Mouse (Mus musculus) regulatory T cell (primary cell): ENCODE results near the gene Dnali1.

Experiments
- in situ Hi-C: fragments of 300-600 bp; cut with MboI, MseI; formaldehyde crosslinking; loops from one replicate; pipeline ENCODE4 v1.15.1; 2025; ENCODE audit warnings: high pct_unique_total_duplicates

Dnali1 gene

DNA sequence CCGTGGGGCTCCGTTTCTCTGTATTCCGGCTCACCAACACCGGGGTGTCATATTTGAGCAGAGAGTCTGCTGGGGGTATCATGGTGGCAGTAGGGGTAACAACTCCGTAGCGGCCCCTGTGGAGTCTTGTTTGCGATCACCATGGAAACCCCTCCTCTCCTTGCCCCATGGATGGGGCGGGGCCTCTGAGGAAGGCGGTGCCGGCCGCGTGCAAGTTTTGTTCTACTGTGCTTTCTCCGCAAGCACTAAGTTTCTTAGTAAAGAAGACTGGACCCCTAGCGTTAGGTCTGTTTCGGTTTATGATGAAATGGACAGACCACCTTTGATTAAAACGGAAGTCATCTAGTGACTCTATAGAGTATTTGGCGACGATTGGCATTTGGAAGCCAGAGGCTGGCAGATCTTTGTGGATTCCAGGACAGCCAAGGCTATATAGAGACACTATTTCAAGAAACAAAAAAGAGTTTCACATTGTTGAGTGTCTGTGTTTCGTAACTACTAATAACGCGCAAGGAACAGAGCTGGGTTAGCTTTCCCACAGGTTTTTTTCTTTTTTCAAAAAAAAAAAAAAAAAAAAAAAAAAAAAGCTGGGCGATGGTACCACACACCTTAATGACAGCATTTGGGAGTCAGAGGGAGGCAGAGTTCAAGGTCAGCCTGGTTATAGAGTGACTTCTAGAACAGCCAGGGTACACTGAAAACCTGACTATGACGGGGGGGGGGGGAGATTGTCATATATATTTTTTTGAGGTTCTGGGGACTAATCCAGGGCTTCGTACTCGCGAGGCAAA, at the start of gene Dnali1:
TSS of gene Dnali1 (minus strand) at position 187 of the 791 bp plus-strand sequence.
- in situ Hi-C loops: loop anchor here (5.0 to 25.0 kb wide), 2 partner anchors 57 to 353 kb away; partner anchors contain the start of genes Fhl3 and Sf3a3

DNA sequence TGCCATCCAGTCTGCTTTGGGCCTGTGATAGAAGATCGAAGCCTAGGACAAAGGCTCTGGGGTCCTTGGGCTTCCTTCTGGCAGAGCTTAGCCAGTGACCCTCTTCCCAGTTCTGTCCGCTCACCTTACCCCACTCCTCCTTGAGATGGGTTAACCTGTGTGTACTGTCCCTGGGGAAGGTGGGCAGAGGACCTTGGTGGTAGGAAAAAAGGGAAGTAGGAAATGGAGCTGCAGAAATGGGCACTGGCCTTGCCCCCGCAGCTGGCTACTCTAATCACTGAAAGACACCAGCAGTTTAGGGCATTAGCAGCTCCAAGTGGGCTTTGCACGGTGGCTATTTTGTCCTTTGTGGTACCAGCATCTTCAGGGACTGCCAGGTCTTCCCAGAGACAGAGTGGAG, 49.6 kb upstream of the Dnali1 start:
- in situ Hi-C loops: no loop called here

DNA sequence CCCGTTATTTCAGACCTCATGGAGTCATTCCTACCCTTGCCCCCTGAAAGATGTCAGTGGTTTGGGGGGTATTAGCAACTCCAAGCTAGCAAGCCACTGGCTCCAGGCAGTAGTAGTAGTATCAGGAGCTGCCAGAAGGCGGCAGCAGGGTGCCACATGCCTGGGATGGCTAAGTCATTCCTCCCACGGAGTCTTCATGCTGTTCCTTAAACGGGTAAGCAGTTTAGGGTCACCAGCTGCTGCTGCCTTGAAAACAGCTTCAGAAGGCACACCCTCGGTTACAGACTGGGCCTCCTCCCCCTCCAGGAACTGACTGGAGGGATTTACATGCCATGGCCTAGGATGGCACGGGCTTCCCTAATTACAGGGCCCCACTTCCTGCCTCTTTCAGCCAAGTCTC, 49.1 kb upstream of the Dnali1 start:
- in situ Hi-C loops: no loop called here

DNA sequence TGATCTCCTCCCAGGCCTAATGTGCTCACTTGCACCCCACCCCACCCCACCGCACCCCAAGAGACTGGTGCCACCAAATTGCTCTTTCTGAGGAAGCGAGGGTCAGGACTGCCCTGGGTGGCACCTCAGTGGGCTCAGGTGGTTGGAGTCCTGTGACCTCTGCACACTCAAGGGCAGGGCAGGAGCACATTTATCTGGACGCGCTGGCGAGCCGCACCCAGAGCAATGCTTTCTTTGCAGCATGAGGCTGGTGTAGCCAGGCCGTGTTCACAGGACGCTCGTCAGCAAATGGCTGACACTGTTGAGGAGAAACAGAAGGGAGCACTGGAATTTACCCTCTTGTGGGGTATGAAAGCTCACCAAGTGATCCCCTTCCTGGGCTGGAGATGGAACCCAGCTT, 39.9 kb upstream of the Dnali1 start:
- in situ Hi-C loops: no loop called here

DNA sequence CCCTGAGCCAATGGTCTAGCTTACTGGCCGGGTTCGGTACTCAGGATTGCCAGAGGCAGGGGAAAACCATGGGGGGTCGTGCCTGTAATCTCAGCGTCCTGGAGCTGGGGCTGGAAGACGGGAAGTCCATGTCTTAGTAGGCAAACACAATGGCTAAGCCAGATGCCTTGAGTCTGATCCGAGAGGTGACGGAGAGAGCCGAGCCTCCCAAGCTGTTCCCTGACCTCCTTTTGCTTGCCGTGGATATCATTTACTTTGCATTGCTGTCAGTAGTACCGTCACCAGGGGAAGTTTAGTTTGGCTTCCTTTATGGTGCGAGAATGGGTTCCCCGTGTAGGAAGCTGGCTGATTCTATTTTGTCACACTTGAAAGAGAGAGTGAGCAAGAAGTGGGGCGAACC, 35.8 kb upstream of the Dnali1 start:
- in situ Hi-C loops: no loop called here

DNA sequence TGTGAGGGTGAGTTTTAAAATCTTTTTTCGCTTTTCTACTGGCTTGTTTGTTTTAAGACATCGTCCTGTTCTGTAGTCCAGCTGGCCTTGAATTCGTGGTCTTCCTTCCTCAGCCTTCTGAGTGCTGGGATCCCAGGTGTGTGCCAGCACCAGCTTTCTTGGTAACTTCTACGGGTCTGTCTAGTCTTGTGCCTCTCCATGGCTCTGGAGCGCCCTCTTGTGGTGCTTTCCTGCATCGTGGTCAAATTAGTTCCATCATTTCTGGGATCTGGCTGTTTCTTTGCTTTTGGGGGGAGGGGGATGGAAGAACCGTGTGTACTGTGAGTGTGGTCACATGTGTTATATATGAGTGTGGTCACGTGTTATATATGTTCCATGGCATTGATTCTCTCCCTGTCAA, 34.0 kb upstream of the Dnali1 start:
- in situ Hi-C loops: loop anchor here (5.0 kb wide), 1 partner anchor 147 kb away; no protein-coding TSS in a partner anchor

DNA sequence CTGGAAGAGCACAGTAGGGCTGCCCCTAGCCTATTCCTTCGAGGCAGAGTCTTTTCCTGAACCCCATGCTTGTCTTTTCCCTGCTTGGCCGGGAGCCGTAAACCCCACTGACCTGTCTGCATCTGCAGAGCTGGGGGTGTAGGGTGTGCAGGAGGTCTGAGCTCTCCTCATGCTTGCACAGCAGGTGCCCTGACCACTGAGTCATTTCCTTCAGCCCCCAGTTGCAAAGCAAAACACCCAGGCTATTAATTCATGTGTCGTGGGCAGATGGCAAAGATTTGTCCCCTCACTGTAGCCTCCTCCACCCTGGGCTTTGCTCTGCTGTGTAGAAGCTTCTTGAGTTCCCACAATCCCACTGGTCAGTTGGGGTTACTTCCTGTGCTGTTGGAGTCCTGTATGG, 31.9 kb upstream of the Dnali1 start:
- in situ Hi-C loops: loop anchor here (5.0 kb wide), 1 partner anchor 145 kb away; no protein-coding TSS in a partner anchor

DNA sequence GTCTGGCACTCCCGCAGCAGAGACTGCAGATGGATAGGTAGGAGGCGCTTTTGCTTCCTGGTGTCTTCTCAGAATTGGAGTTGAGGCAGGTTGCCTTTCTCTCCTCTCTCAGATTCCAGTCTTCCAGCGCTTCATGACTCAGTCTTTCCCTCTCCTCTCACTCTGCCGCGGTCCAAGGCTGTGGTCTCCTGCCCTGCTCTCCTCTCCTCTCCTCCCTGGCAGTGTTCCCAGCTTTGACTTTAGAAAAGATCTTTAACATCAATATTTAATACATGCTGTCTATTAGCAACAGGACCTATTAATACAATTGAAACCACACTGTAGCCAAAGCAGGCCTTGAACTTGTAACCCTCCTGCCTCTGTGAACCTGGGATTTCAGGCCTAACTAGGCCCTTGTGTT, 30.6 kb upstream of the Dnali1 start:
- in situ Hi-C loops: loop anchor here (5.0 kb wide), 1 partner anchor 144 kb away; no protein-coding TSS in a partner anchor

DNA sequence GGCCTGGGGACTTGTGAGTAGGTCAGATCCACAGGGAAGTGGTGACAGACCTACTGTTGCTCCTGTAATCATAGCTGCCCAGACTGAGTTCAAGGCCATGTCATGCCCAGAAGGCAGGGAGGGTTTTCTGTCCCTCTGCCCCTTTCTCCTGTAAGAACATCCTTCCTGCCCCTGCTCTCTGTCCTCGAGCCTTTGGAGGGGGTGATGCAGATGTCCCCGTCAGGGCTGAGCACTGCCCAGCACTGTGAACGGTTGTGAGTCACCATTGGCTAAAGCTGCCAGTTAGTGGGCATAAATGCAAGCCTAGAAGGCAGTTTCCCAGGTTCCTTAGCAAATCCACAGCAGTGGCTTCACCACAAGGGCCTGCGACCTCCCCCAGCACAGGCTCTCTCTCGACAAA, 27.5 kb upstream of the Dnali1 start:
- in situ Hi-C loops: no loop called here

DNA sequence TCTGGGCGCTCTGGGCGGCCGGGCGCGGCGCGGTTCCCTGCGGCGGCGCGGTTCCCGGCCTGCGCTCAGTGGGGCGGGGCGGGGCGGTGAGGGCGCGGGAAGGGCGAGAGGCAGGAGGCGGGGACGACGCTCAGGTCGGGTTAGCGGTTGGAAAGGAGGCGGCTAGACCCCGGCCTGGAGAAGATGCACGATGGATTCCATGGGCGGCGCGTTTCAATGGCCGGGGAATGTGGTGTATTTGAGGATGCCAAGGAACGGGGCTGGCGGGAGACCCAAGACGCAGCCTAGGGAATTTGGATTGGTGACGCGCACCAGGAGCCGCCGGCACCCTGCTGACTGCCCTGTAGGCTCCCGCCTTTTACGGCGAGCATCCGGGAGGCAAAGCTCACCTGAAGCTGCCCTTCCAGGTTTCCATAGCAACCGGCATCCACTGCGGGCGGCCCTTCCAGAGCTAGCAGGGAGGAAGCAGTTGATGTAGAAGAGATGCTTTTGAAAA, 19.9 kb upstream of the Dnali1 start:
- in situ Hi-C loops: no loop called here

DNA sequence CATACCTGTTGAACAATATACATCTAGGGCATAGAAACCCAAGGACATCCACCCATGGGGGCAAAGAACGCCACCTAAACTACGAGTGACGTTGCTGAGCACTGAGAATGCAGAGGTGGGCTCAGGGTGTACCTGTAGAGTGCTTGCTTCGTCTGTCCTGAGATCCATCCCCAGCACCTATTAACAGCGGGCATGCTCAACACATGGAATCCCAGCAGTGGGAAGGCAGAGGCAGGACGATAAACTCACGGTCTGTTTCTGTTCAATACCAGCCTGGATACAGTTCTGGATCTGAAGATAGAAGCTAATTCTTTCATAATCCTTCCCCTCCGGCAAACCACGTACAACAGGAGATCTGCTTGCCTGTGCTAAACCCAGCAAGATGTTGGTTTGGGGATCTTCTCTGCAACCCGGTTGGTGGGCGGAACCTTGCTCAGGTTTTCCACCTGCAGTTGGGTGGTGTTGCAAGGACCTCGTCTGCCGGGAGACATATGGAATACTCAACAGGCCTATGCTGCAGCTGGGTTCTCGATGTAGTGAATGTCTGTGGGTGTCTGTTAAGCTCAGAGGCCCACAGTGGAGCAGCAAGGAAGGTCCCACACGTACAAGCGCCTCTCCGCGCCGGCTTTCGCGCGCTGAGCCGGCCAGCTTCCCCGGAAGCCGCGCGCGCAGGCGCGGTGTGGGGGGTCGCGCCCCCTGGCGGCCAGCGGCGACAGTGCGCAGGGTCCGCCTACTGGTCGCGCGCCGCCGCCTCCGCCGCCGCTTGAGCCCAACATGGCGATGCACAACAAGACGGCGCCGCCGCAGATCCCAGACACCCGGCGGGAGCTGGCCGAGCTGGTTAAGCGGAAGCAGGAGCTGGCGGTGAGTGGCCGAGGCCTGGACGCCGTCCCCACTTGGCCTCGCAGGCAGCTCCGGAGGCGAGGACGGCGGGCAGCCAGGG, 19.2 kb upstream of the Dnali1 start, which contains the start of gene Meaf6:
TSS of gene Meaf6 (plus strand) at position 732 of the 943 bp plus-strand sequence.
- in situ Hi-C loops: no loop called here

DNA sequence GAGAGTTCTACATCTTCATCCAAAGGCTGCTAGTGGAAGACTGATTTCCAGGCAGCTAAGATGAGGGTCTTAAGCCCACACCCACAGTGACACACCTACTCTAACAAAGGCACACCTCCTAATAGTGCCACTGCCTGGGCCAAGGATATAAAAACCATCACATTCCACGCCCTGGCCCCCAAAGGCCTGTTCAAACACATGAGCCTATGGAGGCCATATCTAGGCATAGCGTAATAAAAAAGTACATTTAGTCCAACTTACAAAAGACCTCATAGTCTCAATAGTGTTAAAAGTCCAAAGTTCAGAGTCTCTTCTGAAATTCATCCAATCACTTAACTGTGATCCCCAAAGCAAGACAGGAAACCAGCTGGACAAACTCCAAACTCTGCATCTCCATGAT, 13.2 kb upstream of the Dnali1 start:
- in situ Hi-C loops: no loop called here

DNA sequence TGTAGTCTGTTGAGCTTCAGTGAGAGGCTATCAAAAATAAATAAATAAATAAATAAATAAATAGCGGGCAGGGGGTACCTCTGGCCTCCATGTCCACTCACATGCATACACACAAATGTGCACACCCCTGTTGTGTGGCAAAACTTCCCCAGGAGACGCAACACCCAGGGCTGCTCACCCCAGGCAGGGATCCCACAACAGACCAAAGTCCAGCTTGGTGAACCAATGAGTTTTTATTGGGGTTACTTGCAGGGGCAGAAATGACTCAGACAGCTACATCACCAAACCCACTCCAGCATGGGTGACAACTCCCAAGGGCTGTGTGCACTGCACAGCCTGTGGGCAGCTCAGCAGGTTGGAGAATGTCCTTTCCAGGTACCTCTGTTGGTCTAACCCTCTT, 12.2 kb upstream of the Dnali1 start:
- in situ Hi-C loops: no loop called here

DNA sequence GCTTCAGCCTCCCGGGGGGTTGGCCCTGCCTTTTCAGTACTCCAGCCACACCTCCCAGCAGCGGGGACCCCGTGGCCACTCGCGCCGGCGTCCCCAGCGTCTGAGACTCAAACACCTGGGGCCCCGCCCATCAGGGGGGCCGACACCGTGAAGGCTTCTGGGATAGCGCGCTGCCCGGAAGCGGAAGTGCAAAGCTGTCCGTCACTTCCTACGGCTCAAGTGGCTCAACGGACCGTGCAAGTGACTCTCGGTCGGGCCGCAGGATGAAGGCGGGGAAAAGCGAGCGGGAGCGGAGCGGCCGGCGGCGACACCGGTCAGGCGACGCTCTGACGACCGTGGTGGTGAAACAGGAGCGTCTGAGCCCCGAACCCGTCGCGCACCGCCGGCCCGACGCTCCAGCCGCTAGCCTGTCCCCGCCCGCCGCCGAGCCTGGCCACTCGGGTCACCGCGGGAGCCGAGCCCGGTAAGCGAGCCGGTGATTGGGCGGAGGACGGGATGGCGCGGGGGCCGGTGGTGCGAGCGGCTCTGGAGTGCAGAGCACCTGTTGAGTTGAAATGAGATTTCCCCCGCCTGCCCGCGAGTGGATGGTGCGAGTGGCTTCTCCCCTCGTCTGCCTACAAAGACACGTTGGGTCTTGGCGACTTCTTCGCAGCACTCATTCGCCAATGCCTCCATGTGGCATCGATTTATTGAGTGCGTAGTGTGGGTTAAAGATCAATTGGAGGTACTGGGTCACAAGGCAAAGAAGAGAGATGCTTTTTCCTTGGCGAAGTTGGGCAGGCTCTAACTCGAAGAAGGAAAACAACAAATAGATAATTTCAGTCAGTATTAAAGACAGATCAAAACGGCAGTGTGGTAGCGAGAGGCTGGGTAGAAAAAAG, 1.2 kb upstream of the Dnali1 start, which contains the start of gene Snip1:
TSS of gene Snip1 (plus strand) at position 183 of the 881 bp plus-strand sequence.
- in situ Hi-C loops: loop anchor here (5.0 to 25.0 kb wide), 2 partner anchors 56 to 354 kb away; partner anchors contain the start of genes Fhl3 and Sf3a3

DNA sequence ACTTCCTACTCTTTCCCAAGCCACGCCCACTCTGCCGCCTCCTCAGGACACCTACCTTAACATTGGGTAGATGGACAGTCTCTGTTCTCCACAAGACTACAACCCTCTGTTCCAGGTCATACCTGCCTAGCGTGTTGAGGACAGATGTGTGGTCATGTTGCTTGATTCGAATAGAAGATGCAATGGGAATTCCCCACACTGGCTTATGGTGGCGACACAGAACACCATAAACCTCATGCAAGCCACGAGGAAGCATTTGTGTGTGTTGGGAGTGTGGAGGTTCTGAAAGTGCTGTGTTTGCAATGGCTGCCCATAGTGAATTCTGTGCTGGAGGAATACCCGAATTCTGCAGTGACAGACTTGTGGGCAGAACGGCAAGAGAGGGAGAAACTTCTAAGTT, 1.7 kb downstream of the Dnali1 start:
- in situ Hi-C loops: loop anchor here (25.0 kb wide), 1 partner anchor 352 kb away; the partner anchor contains the start of genes Fhl3 and Sf3a3

DNA sequence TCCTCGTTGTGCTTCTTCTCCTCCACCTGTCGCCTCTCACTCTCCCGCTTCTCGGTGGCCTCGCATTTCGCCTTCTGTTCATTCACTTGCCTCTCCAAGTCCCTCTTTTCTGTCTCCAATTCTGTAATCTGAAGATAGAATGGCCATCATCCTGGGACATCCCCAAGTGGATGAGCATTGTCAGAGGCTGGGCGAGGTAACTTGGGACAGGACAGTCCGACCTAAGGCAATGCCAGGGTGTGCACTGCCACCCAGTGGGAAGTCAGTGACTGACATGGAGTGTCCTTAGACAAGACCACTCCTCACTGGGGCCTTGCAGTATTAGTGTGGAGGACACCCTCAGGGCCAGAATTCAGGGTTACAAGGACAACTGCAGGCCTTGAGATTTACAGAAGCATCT, 6.5 kb downstream of the Dnali1 start:
- in situ Hi-C loops: loop anchor here (25.0 kb wide), 1 partner anchor 347 kb away; the partner anchor contains the start of genes Fhl3 and Sf3a3

DNA sequence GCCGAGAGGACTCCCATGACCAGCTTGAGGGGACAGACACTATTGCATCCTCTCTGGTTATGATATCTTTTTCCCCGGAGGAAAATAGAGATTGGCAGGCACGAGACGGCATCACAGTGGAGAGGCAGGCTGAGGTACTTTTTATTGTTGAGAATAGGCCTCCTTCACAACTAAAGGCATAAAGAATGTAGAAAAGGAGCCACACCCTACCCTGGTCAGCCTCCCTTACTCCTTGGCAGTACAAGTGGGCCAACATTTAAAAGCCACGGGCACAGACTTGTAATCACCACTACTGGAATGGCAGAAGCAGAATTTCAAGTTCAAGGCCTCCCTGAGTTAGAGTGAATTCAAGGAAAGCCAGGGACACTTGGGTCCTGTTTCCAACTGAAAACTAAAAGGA, 7.5 kb downstream of the Dnali1 start:
- in situ Hi-C loops: loop anchor here (25.0 kb wide), 1 partner anchor 346 kb away; the partner anchor contains the start of genes Fhl3 and Sf3a3

DNA sequence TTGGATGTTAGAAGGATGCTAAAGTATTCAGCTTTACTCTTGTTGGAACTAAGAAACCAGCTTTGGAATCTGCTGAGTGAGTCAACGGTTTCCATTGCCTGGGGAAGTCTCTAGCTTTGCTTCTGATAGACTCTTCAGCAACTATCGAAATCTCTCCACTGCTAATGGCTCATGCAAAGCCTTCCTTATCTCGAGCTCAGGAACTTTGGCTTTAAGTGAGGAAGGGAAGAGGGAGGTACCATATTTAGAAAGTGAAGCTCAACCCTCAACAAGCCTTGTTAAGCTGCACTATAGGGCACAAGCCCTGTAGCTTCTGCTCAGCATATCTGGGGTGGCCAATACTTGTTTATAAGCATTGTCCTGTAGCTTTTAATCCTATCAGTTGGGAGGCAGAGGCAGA, 8.2 kb downstream of the Dnali1 start:
- in situ Hi-C loops: loop anchor here (25.0 kb wide), 1 partner anchor 345 kb away; the partner anchor contains the start of genes Fhl3 and Sf3a3

DNA sequence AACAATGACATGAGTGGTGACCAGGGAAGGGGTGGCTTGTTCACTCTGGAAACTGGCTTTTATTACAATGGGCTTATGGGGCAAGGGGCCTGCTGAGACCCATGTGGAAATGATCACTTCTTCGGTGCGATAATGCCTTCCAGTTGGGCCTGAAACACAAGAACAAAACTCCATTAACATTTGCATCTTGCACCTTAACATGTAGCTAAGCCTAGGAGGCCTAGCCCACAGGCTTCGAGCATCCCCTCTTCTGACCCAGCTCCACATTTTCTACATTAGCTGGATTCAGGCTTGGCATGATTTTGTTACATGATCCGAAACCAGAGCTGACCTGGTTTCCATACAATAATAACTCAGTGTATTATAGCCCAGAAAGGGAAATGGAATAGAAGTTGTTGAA, 9.0 kb downstream of the Dnali1 start:
- in situ Hi-C loops: loop anchor here (25.0 kb wide), 1 partner anchor 344 kb away; the partner anchor contains the start of genes Fhl3 and Sf3a3

DNA sequence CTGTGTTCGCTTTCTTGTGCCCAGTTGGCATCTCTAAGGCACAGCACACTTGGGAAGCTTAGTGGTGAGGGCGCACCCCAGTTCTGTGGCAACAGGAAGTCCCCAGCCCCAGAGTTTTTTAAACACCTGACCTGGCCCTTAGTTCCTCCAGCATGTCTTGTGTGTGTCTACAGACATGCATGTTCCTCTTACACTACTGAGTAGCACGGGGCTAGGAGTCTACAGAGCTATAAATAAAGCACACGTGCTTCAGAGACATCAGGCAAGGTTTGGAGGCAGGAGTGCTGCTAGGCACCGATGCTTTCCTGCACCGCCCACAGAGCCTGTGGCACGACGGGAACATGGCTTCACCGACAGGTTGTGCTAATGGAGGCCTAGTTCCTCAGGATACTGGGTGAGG, 10.1 kb downstream of the Dnali1 start:
- in situ Hi-C loops: loop anchor here (25.0 kb wide), 1 partner anchor 343 kb away; the partner anchor contains the start of genes Fhl3 and Sf3a3
